18 mouse cellular contexts compared by ENCODE assay signal in the genomic region with DNA sequence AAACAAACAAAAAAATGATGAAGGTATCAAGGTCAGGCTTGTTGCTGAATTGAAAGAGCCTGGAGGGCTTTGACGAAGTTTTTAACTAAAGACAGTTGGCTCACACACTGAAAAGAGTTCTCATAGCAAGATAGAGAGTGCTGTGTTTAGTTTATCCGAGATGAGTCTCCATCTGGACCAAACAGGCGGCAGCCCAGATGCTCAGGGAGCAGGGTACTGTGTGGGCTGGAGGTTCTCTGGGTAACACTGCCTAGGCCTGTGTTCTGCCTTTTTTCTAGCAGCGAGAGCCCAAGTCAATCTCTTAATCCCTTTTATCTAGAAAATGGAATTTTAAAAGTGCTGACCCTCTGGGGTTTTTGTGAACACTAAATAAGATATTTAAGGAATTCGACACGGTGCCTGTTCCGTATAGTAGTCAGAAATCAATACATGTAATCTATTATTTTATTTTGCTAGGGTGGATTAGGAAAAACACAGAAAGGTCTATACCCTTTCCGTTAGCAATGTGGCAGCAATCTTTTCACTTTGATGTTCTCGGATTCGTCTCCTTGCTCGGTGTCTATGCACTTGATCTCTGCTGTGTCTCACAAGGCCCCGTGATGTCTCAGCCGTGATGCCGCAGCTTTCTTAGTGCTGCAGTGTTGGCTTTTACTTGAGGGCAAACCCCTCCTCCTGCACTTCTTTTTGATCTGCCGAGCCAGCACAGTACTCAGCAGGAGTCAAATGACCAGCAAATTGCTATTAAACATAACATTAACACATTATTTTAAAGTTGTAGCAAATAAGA. TPM values are rescaled to one million over a fixed set of nuclear protein-coding genes. Genes with fewer than 3 reads are reported as not detected.
A peak's percentile ranks its signal among the peaks of the same experiment; 100 is the strongest.
DNase-seq lines count a peak whose midpoint lies in the region; ATAC-seq lines count a peak whose summit lies in the region.
"Had no signal": no experiment of that assay in that cellular context is flagged by ENCODE, and none has a peak within 500 bp of the region (broad histone marks: within the 10 kb centered on the region; RNA-seq: fewer than 3 reads in every experiment).

No protein-coding gene starts in this region.

- H3K4me2 ChIP-seq in forebrain, embryonic 16.5 days (ENCODE audit: low read length), result no peak overlapping the region
- H3K4me2 ChIP-seq in midbrain, embryonic 15.5 days, result no peak overlapping the region; the same call in 1 of the 2 replicates
- H3K4me2 ChIP-seq: heart, embryonic 12.5 days; limb, embryonic 13.5 days had no signal

- ATAC-seq in forebrain, embryonic 16.5 days, result peak; percentile 73; the same call in 1 of the 2 replicates
- ATAC-seq in midbrain, embryonic 15.5 days (replicated peaks), result peak; percentile 80

- WGBS in forebrain, embryonic 16.5 days, result 40% methylated on average over 15 of the region's 15 CpGs
- WGBS in midbrain, embryonic 15.5 days, result 21% methylated on average over 15 of the region's 15 CpGs

- H3K4me3 ChIP-seq in forebrain, embryonic 16.5 days (replicated peaks; ENCODE audit: low read length), result no peak overlapping the region
- H3K4me3 ChIP-seq in midbrain, embryonic 15.5 days, result no peak overlapping the region
- H3K4me3 ChIP-seq: heart, embryonic 12.5 days; limb, embryonic 13.5 days had no signal

- H3K27ac ChIP-seq in forebrain, embryonic 16.5 days (ENCODE audit: low read length), result no peak overlapping the region
- H3K27ac ChIP-seq in midbrain, embryonic 15.5 days, result no peak overlapping the region
- H3K27ac ChIP-seq: limb, embryonic 13.5 days had no signal

- intact Hi-C loops in left cerebral cortex, postnatal 14 days (cut with DNase I), result no loop called here
- intact Hi-C loops in left cerebral cortex, postnatal 10 days (cut with DNase I), result no loop called here

- H3K4me1 ChIP-seq in forebrain, embryonic 16.5 days (replicated peaks; ENCODE audit: control insufficient read depth, insufficient read depth, low read length), result no peaks in the 10 kb centered on the region
- H3K4me1 ChIP-seq in midbrain, embryonic 15.5 days, result peaks cover 10% of the 10 kb centered on the region; the same call in 1 of the 2 replicates
- H3K4me1 ChIP-seq: heart, embryonic 12.5 days; limb, embryonic 13.5 days had no signal

- H3K36me3 ChIP-seq in forebrain, embryonic 16.5 days (ENCODE audit: control insufficient read depth, insufficient read depth), result no peaks in the 10 kb centered on the region
- no peaks in the 10 kb centered on the region for H3K36me3 ChIP-seq in midbrain, embryonic 15.5 days (replicated peaks)
- H3K36me3 ChIP-seq: heart, embryonic 12.5 days; limb, embryonic 13.5 days had no signal

- no peak overlapping the region for H3K9ac ChIP-seq in forebrain, embryonic 16.5 days (replicated peaks; ENCODE audit: low read depth, low read length)
- no peak overlapping the region for H3K9ac ChIP-seq in midbrain, embryonic 15.5 days
- H3K9ac ChIP-seq: heart, embryonic 12.5 days; limb, embryonic 13.5 days had no signal

- no peaks in the 10 kb centered on the region for H3K9me3 ChIP-seq in forebrain, embryonic 16.5 days (ENCODE audit: control insufficient read depth, low read length)
- no peaks in the 10 kb centered on the region for H3K9me3 ChIP-seq in midbrain, embryonic 15.5 days
- H3K9me3 ChIP-seq: heart, embryonic 12.5 days; limb, embryonic 13.5 days had no signal

- DNase-seq in left cerebral cortex, postnatal 14 days (ENCODE audit: low spot score in 2 of 2), result peak; percentile 10 to 13
- DNase-seq in left cerebral cortex, postnatal 10 days (ENCODE audit: extremely low spot score in 1 of 2, low spot score in 2 of 2), result no peak
- DNase-seq in layer of hippocampus, adult 9-10 months (ENCODE audit: low spot score), result peak; percentile 57
- DNase-seq in kidney, adult 11 months, result no peak
- DNase-seq in kidney, postnatal 36 days, result no peak
- DNase-seq: cerebellum, adult 2 months; gastrocnemius, postnatal 25 days; heart, postnatal 4 days; kidney, postnatal 4 days; thymus, postnatal 14 days had no signal

- H3K27me3 ChIP-seq in forebrain, embryonic 16.5 days (replicated peaks; ENCODE audit: control insufficient read depth, insufficient read depth, low read length), result no peaks in the 10 kb centered on the region
- H3K27me3 ChIP-seq in midbrain, embryonic 15.5 days (replicated peaks), result peaks cover 45% of the 10 kb centered on the region
- H3K27me3 ChIP-seq: heart, embryonic 12.5 days had no signal

RNA-seq across cellular contexts. Expression of a gene that starts 17.0 kb away (rescaled TPM):
- total RNA-seq in left cerebral cortex, postnatal 14 days (2021), result not detected
- not detected for total RNA-seq in left cerebral cortex, postnatal 10 days (2021)
- not detected in 2 replicates for polyA plus RNA-seq in forebrain, embryonic 16.5 days (2015; fragmentation: Nextera tagmentation; extraction: Ambion mirVana)
- not detected in 2 replicates for polyA plus RNA-seq in midbrain, embryonic 15.5 days (2015; fragmentation: Nextera tagmentation; extraction: Ambion mirVana)
- total RNA-seq: gastrocnemius, postnatal 25 days; heart, postnatal 4 days; neutrophil, adult 5-6 weeks had no signal
- polyA plus RNA-seq: cerebellum, adult 2 months; heart, embryonic 12.5 days; intestine, embryonic 14.5 days; limb, embryonic 13.5 days; liver, embryonic 16.5 days; stomach, embryonic 16.5 days had no signal

Comparison
In these comparisons a context has a peak if more than half of its experiments do, and no peak if none do; other contexts are left out.
1. DNase-seq: peak in left cerebral cortex, postnatal 14 days (2 of 2) and layer of hippocampus, adult 9-10 months (single experiment); none in left cerebral cortex, postnatal 10 days (0 of 2), kidney, adult 11 months (single experiment) and kidney, postnatal 36 days (0 of 2).